Comparison of ENCODE assay signal across 18 mouse cellular contexts in the genomic region with DNA sequence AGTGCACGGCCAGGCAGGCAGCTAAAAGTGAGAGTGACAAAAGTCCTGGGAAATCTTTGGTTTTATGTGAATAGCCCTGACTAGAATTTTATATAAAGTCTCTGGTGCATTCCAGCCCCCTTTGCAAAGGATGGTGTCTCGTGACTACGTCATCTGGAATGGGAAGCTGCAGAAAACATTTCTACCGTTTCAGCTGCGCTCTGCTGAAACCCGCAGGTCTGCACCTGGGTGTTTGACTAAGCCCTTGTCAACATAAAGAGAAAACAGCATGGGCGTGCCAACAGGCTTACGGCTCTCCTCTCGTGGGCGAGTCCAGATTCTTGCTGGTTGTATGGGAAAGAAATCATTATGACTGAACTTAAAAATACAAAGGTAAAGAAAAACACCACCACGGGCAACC. TPM values are rescaled to one million over a fixed set of nuclear protein-coding genes. Genes with fewer than 3 reads are reported as not detected.
DNase-seq lines count a peak whose midpoint lies in the region; ATAC-seq and TF ChIP-seq lines count a peak whose summit lies in the region.
"Had no signal": no experiment of that assay in that cellular context is flagged by ENCODE, and none has a peak within 500 bp of the region (broad histone marks: within the 10 kb centered on the region; RNA-seq: fewer than 3 reads in every experiment).

No protein-coding gene starts in this region.

- ATAC-seq in heart, embryonic 11.5 days (replicated peaks; ENCODE audit: insufficient number of reproducible peaks, low FRiP score, low TSS enrichment): no peak
- ATAC-seq in liver, embryonic 11.5 days (replicated peaks; ENCODE audit: low FRiP score): no peak
- ATAC-seq in embryonic facial prominence, embryonic 15.5 days (ENCODE audit: insufficient number of reproducible peaks, low FRiP score, low TSS enrichment, low read depth): no peak
- ATAC-seq: forebrain, embryonic 16.5 days had no signal

- no peak for TF ChIP-seq CTCF in small intestine, adult 2 months (IDR thresholded peaks at IDR 0.05; ENCODE audit: extremely low read depth, insufficient read length, insufficient replicate concordance, low read depth, low read length)

- no peaks in the 10 kb centered on the region for H3K9me3 ChIP-seq in heart, embryonic 11.5 days (replicated peaks; ENCODE audit: control insufficient read depth, low read length)
- H3K9me3 ChIP-seq in liver, embryonic 11.5 days (ENCODE audit: control insufficient read depth, low read length): no peaks in the 10 kb centered on the region
- H3K9me3 ChIP-seq in embryonic facial prominence, embryonic 15.5 days (replicated peaks): no peaks in the 10 kb centered on the region
- H3K9me3 ChIP-seq: liver, embryonic 13.5 days; midbrain, embryonic 10.5 days had no signal

- TF ChIP-seq POLR2A in small intestine, adult 2 months (IDR thresholded peaks at IDR 0.05; ENCODE audit: low read depth, low read length): no peak

- peaks cover 95% of the 10 kb centered on the region for H3K4me1 ChIP-seq in heart, embryonic 11.5 days (ENCODE audit: control insufficient read depth, insufficient read depth, low read length)
- peaks cover 40% of the 10 kb centered on the region for H3K4me1 ChIP-seq in liver, embryonic 11.5 days (replicated peaks; ENCODE audit: control insufficient read depth, insufficient read depth, low read length)
- H3K4me1 ChIP-seq in embryonic facial prominence, embryonic 15.5 days: peaks cover 81% of the 10 kb centered on the region
- peaks cover 46% of the 10 kb centered on the region; the same call in 1 of the 2 replicates for H3K4me1 ChIP-seq in small intestine, adult 2 months (ENCODE audit: control insufficient read depth, insufficient read depth, insufficient read length, low read length)

- peak overlapping the region; percentile 3; the same call in 1 of the 2 replicates for H3K27ac ChIP-seq in heart, embryonic 11.5 days (ENCODE audit: low read depth, low read length)
- no peak overlapping the region for H3K27ac ChIP-seq in liver, embryonic 11.5 days (ENCODE audit: low read depth, low read length)
- peak overlapping the region; percentile 40; the same call in 1 of the 2 replicates for H3K27ac ChIP-seq in embryonic facial prominence, embryonic 15.5 days (replicated peaks)
- peak overlapping the region; percentile 17; the same call in 1 of the 2 replicates for H3K27ac ChIP-seq in small intestine, adult 2 months (ENCODE audit: insufficient read depth, low read depth, low read length)
- H3K27ac ChIP-seq: liver, embryonic 13.5 days; midbrain, embryonic 10.5 days had no signal

- H3K4me3 ChIP-seq in heart, embryonic 11.5 days (ENCODE audit: low read depth, low read length): no peak overlapping the region
- no peak overlapping the region for H3K4me3 ChIP-seq in liver, embryonic 11.5 days (ENCODE audit: low read depth, low read length)
- H3K4me3 ChIP-seq in embryonic facial prominence, embryonic 15.5 days (replicated peaks): no peak overlapping the region
- H3K4me3 ChIP-seq in small intestine, adult 2 months (ENCODE audit: low read depth, low read length): no peak overlapping the region
- H3K4me3 ChIP-seq: liver, embryonic 13.5 days; midbrain, embryonic 10.5 days had no signal

- WGBS in heart, embryonic 11.5 days (ENCODE audit: insufficient replicate concordance): 65% methylated on average over 11 of the region's 11 CpGs
- whole genome bisulfite sequencing in liver, embryonic 11.5 days: 67% methylated on average over 11 of the region's 11 CpGs
- WGBS in embryonic facial prominence, embryonic 15.5 days: 47% methylated on average over 11 of the region's 11 CpGs
- WGBS in small intestine, adult 2 months: 32% methylated on average over 11 of the region's 11 CpGs

- peaks cover 8% of the 10 kb centered on the region for H3K36me3 ChIP-seq in heart, embryonic 11.5 days (ENCODE audit: control insufficient read depth, insufficient read depth, low read length)
- no peaks in the 10 kb centered on the region; the same call in 1 of the 2 replicates for H3K36me3 ChIP-seq in liver, embryonic 11.5 days (ENCODE audit: control insufficient read depth, insufficient read depth, low read length)
- H3K36me3 ChIP-seq in embryonic facial prominence, embryonic 15.5 days: no peaks in the 10 kb centered on the region
- H3K36me3 ChIP-seq in small intestine, adult 2 months (ENCODE audit: control insufficient read depth, insufficient read depth, low read length): no peaks in the 10 kb centered on the region
- H3K36me3 ChIP-seq: liver, embryonic 13.5 days; midbrain, embryonic 10.5 days had no signal

- no peaks in the 10 kb centered on the region for H3K27me3 ChIP-seq in heart, embryonic 11.5 days (ENCODE audit: control insufficient read depth, insufficient read depth, low read length)
- no peaks in the 10 kb centered on the region for H3K27me3 ChIP-seq in liver, embryonic 11.5 days (replicated peaks; ENCODE audit: control insufficient read depth, insufficient read depth, low read length)
- no peaks in the 10 kb centered on the region for H3K27me3 ChIP-seq in embryonic facial prominence, embryonic 15.5 days
- H3K27me3 ChIP-seq in small intestine, adult 2 months (ENCODE audit: control insufficient read depth, insufficient read depth, low read length): no peaks in the 10 kb centered on the region
- H3K27me3 ChIP-seq: liver, embryonic 13.5 days had no signal

- no peak overlapping the region; the same call in 1 of the 2 replicates for H3K9ac ChIP-seq in heart, embryonic 11.5 days (ENCODE audit: low read depth, low read length)
- H3K9ac ChIP-seq in liver, embryonic 11.5 days (ENCODE audit: low read depth, low read length): no peak overlapping the region
- H3K9ac ChIP-seq in embryonic facial prominence, embryonic 15.5 days: no peak overlapping the region
- H3K9ac ChIP-seq: liver, embryonic 13.5 days had no signal

- no peak for DNase-seq in heart, adult 18-20 months
- no peak for DNase-seq in liver, embryonic 11.5 days (ENCODE audit: low spot score)
- DNase-seq in liver: no peak
- no peak for DNase-seq in embryo, embryonic 10 days (ENCODE audit: low spot score)
- DNase-seq in left cerebral cortex, adult 18-20 months (ENCODE audit: low spot score in 2 of 2): no peak
- DNase-seq: adrenal gland, postnatal 36 days; cerebellum, postnatal 36 days; gastrocnemius, postnatal 10 days; heart, postnatal 10 days; kidney, adult 8-10 months; layer of hippocampus, postnatal 36 days; liver, embryonic 13.5 days had no signal

- no peak overlapping the region for H3K4me2 ChIP-seq in heart, embryonic 11.5 days
- peak overlapping the region; percentile 10; the same call in 1 of the 2 replicates for H3K4me2 ChIP-seq in liver, embryonic 11.5 days
- H3K4me2 ChIP-seq in embryonic facial prominence, embryonic 15.5 days (replicated peaks): 0 out of 2 replicates have a peak overlapping the region, but pooled peaks have one; percentile 9
- H3K4me2 ChIP-seq: liver, embryonic 13.5 days had no signal

RNA-seq across cellular contexts. Expression of a gene that starts 13.9 kb away (rescaled TPM):
- 42.9 and 52.9 TPM in 2 replicates for polyA plus RNA-seq in heart, embryonic 11.5 days (2014; fragmentation: Nextera tagmentation; extraction: Ambion mirVana)
- total RNA-seq in heart, adult 18-20 months (2021): 10 to 100 TPM; 23.2 to 24.1 TPM
- polyA plus RNA-seq in liver, embryonic 11.5 days (2014; fragmentation: Nextera tagmentation; extraction: Ambion mirVana): 12.8 and 12.9 TPM in 2 replicates
- 27.3 and 28.1 TPM in 2 replicates for polyA plus RNA-seq in embryonic facial prominence, embryonic 15.5 days (2015; fragmentation: Nextera tagmentation; extraction: Ambion mirVana)
- polyA plus RNA-seq in small intestine, adult 2 months (2012; rRNA removed): 8.8 and 30.5 TPM in 2 replicates
- total RNA-seq in left cerebral cortex, adult 18-20 months (2021): 1 to 10 TPM; 6.9 to 7.0 TPM
- total RNA-seq: MEL had no signal
